Mouse (Mus musculus) limb, embryonic 14.5 days (tissue): Measurements from ENCODE around the gene Best3. TPM values are rescaled to one million over a fixed set of nuclear protein-coding genes. Genes with fewer than 3 reads are reported as not detected.

Experiments used
- ATAC-seq: fragments of 200-750 bp; cut with Nextera tagmentation; 2 replicates; pipeline ENCODE4 v1.8.0; 2017; ENCODE audit warnings: low read depth, moderate number of reproducible peaks, moderate TSS enrichment; ENCODE audit not compliant: low FRiP score
- DNase-seq: peaks from one replicate; pipeline ENCODE4 v3.0.0-alpha.2; 2015; ENCODE audit warnings: low spot score
- H3K27ac ChIP-seq: fragments of 300-500 bp; sonication (generic); replicated peaks from 2 replicates; pipeline ENCODE4 v1.5.1; 2014; ENCODE audit warnings: low read depth, mild to moderate bottlenecking, low read length, moderate library complexity, mixed read lengths
- H3K27me3 ChIP-seq: fragments of 300-500 bp; sonication (generic); 2 replicates; pipeline ENCODE4 v1.6.1; 2014; ENCODE audit warnings: low read length, mixed read lengths; ENCODE audit not compliant: control insufficient read depth, insufficient read depth
- H3K36me3 ChIP-seq: fragments of 300-500 bp; sonication (generic); 2 replicates; pipeline ENCODE4 v1.6.1; 2014; ENCODE audit warnings: mild to moderate bottlenecking, low read length, moderate library complexity, mixed read lengths; ENCODE audit not compliant: control insufficient read depth, insufficient read depth
- H3K4me1 ChIP-seq: fragments of 300-500 bp; sonication (generic); 2 replicates; pipeline ENCODE4 v1.6.1; 2014; ENCODE audit warnings: antibody characterized with exemption, low read length, mixed read lengths; ENCODE audit not compliant: control insufficient read depth, insufficient read depth
- H3K4me2 ChIP-seq: fragments of 300-500 bp; sonication (generic); replicated peaks from 2 replicates; pipeline ENCODE4 v1.6.1; 2014; ENCODE audit warnings: low read depth, mild to moderate bottlenecking, low read length, moderate library complexity; ENCODE audit not compliant: severe bottlenecking
- H3K4me3 ChIP-seq: fragments of 300-500 bp; sonication (generic); replicated peaks from 2 replicates; pipeline ENCODE4 v1.5.1; 2014; ENCODE audit warnings: low read length
- H3K9ac ChIP-seq: fragments of 300-500 bp; sonication (generic); 2 replicates; pipeline ENCODE4 v1.6.1; 2014; ENCODE audit warnings: mild to moderate bottlenecking, low read depth, low read length, moderate library complexity; ENCODE audit not compliant: severe bottlenecking
- H3K9me3 ChIP-seq: fragments of 300-500 bp; sonication (generic); 2 replicates; pipeline ENCODE4 v1.6.1; 2016; ENCODE audit warnings: low read length; ENCODE audit not compliant: control insufficient read depth
- POLR2A ChIP-seq: fragments of 200-500 bp; IDR thresholded peaks from 2 replicates; pipeline ENCODE4 v1.8.0; 2012; ENCODE audit warnings: inconsistent platforms, mild to moderate bottlenecking, moderate library complexity, borderline replicate concordance; ENCODE audit not compliant: insufficient read depth, insufficient read length; ENCODE audit errors: extremely low read depth
- WGBS: fragments of 180-500 bp; shearing (Covaris S2); extraction: QIAGEN DNeasy Blood & Tissue Kit; methylation state at CpG from one replicate; pipeline ENCODE4 v1.1.7; 2014; 5-methylcytosine and 5-hydroxymethylcytosine counted together
- polyA plus RNA-seq, 2 experiments: library from polyadenylated mRNA; depleted of rRNA in 1 of 2; stranded (reverse) in 1 of 2; unstranded in 1 of 2; fragments of >200 nt; fragmentation: Nextera tagmentation in 1 of 2; extraction: Ambion mirVana in 1 of 2; gene quantifications; 2 replicates each; pipeline versions ENCODE4 v1.2.1 to v1.2.3; 2012 to 2014

The Best3 gene
- polyA plus RNA-seq, 2 experiments: 1.4 to 3.1 TPM

DNA sequence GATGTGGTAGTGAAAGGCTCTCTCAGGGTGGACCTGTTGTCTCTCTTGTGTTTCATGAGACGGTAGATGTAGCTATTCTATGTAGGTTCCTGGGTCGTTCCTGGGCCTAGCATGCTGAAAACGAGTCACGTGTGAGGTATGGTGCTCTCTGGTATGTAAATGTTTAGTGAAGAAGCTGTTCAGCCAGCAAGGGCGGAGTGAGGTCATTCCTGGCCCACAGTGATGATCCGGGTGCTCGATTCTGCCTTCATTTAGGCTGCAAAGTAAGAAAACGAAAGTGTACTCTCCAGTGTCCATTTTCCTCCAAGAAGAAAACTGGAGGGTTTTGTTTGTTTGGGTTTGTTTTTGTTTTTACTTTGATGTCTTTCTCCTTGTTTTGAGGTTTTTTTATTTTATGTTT lies 7.9 kb downstream of the Best3 start:
- no peaks in the 10 kb centered on the region for H3K4me1 ChIP-seq
- H3K27me3 ChIP-seq: no peaks in the 10 kb centered on the region
- H3K9me3 ChIP-seq: no peaks in the 10 kb centered on the region
- no peak for TF ChIP-seq POLR2A
- H3K4me2 ChIP-seq: no peak overlapping the region
- no peak overlapping the region for H3K4me3 ChIP-seq
- H3K9ac ChIP-seq: no peak overlapping the region
- DNase-seq (no peak), ATAC-seq (no peak)
- WGBS: 86% methylated on average over 8 of the region's 8 CpGs
- H3K36me3 ChIP-seq: no peaks in the 10 kb centered on the region
- no peak overlapping the region for H3K27ac ChIP-seq

- H3K4me2 ChIP-seq: no peak overlapping the region
- WGBS: 85% methylated on average over 5 of the region's 5 CpGs
- DNase-seq (no peak), ATAC-seq (no peak)
- H3K36me3 ChIP-seq: no peaks in the 10 kb centered on the region
- no peak overlapping the region for H3K27ac ChIP-seq
- no peak for TF ChIP-seq POLR2A
- H3K27me3 ChIP-seq: no peaks in the 10 kb centered on the region
- H3K9me3 ChIP-seq: no peaks in the 10 kb centered on the region
- H3K9ac ChIP-seq: no peak overlapping the region
- H3K4me3 ChIP-seq: no peak overlapping the region
- no peaks in the 10 kb centered on the region for H3K4me1 ChIP-seq
Measured at GRCm38 (mm10) chr10:116995162-116995561, 9.0 kb downstream of the Best3 start.

DNA sequence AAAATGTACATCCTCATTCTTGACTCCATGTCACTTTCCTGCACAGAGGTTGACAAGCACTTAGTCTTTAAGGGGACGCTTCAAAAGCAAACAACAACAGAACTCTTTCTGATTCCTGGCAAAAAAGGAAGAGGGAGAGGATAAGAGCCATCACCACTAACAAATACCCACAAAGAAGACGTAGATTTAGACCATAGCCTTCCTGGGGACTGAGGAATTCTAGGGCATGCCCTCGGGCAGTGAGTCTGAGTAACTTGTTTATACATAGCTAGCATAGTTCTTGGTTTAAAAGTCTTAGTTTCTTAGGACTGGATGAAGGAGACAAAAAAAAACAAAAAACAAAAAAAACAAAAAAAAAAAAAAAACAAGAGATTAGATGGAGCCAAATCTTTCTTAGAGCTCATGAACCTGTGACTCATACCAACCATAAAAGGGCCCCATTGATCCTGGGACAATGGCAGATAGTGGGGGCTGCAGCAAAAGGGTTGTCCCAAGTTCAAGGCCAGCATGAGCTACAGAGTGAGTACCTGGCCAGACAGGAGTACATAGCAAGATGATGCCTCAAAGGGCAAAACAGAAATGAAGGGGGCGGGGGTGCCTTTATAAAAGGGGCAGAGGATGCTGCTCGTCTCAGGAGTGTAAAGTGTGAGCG lies 9.6 kb downstream of the Best3 start:
- TF ChIP-seq POLR2A: no peak
- 69% methylated on average over 6 of the region's 6 CpGs for WGBS

DNA sequence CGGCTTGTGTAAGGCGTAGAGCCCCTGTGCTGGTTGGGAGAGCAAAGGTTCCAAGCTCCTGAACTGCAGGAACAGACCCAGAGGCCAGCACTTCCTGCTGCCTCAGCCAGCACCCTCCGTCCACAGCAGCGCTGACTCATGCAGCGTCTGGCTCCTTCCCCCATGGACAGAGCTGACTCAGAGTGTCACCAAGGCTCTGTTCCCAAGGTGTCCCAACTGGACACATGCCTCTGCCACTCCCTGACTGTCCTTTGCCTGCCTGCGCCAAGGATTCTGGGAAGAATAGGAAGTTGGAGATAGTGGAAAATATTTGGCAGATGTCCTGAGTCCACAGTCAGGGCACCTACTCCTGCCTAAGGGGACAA lies 10.1 kb downstream of the Best3 start:
- Histone ChIP-seq H3K36me3 (no peaks in the 10 kb centered on the region), H3K4me3 (no peak overlapping the region), H3K27me3 (no peaks in the 10 kb centered on the region), H3K9me3 (no peaks in the 10 kb centered on the region), H3K4me1 (no peaks in the 10 kb centered on the region), H3K4me2 (no peak overlapping the region), H3K9ac (no peak overlapping the region), H3K27ac (no peak overlapping the region)
- ATAC-seq: no peak
- no peak for TF ChIP-seq POLR2A
- 66% methylated on average over 6 of the region's 6 CpGs for WGBS
- DNase-seq: no peak

More for the DNA sequence above, 9.6 kb downstream of the Best3 start:
- no peaks in the 10 kb centered on the region for H3K4me1 ChIP-seq
- H3K27me3 ChIP-seq: no peaks in the 10 kb centered on the region
- H3K36me3 ChIP-seq: no peaks in the 10 kb centered on the region
- no peak overlapping the region for H3K27ac ChIP-seq
- H3K4me3 ChIP-seq: no peak overlapping the region
- H3K4me2 ChIP-seq: no peak overlapping the region
- DNase-seq (no peak), ATAC-seq (no peak)
- H3K9ac ChIP-seq: no peak overlapping the region
- H3K9me3 ChIP-seq: no peaks in the 10 kb centered on the region

DNA sequence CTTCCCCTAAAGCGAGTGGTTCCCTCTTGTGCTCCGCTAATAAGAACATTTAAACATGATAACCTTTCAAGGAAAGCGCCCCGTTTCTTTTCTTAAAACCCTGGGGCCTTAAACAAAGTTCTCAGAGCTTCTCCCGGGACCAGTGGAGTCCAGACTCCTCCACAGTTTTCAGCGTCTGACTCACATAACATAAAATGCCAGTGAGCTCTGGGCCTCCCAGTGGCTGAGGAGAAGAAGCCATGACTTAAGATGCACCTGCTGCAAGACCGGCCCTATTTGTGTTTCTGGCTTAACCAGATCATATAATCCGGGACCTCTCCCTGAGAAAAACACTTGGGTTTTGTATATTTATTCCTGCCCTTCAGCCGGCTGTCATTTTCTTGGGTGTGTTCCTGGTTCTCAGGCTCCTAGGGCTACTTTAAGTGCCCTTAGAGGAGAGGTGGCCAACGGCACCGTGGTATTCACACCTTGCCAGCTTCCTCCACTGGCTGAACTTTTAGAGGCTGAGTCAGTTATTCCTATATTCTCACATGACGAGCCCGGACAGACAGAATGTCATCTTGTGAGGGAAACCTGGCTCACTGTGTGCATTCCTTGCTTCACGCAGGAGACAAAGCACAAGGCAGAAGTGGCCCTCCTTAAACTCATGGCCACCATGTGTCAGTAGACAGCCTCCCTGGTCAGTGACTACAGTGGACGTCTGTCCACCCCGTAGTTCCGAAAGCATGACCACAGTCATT lies 12.8 kb downstream of the Best3 start:
- H3K27ac ChIP-seq: no peak overlapping the region
- no peak overlapping the region for H3K4me2 ChIP-seq
- H3K4me1 ChIP-seq: no peaks in the 10 kb centered on the region
- TF ChIP-seq POLR2A: no peak
- no peak overlapping the region for H3K9ac ChIP-seq
- WGBS: 73% methylated on average over 17 of the region's 17 CpGs
- H3K9me3 ChIP-seq: no peaks in the 10 kb centered on the region
- no peak for DNase-seq
- H3K4me3 ChIP-seq: no peak overlapping the region
- no peak for ATAC-seq
- no peaks in the 10 kb centered on the region for H3K36me3 ChIP-seq
- H3K27me3 ChIP-seq: no peaks in the 10 kb centered on the region
